Mouse (Mus musculus): ENCODE measurements around the gene Lix1.

DNA sequence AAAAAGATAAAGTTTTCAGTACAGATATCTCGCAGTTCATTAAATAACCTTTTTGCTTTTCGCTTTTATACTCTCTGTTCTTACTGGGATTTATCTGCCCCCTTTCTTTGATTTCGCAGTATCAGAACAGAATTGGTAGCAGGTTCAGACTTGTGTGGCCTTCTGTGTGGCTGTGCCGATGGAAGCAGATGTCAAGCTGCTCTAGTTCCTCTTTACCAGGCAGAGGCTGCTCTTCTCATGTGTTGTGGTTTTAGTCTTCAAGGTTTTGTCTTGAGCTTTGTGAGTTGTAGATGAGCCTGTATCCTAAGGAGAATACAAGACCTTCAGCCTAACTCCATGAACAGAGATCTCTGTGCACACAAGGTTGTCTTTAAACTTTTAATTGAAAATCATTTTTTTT lies 10.6 kb upstream of the Lix1 start:
- TF ChIP-seq CTCF (IDR thresholded peaks at IDR 0.05; ENCODE audit: low read depth), result no peak
- no peak for TF ChIP-seq EP300 (IDR thresholded peaks at IDR 0.05; ENCODE audit: low read depth)

Data from liver, postnatal 0 days (tissue).